Mouse (Mus musculus) layer of hippocampus, postnatal 10 days (tissue): ENCODE results near the gene Olfr155. TPM values are rescaled to one million over a fixed set of nuclear protein-coding genes. Genes with fewer than 3 reads are reported as not detected.
A peak's percentile ranks its signal among the peaks of the same experiment; 100 is the strongest.

ENCODE experiments used
- DNase-seq, 2 experiments: peaks; one replicate each; pipeline ENCODE4 v3.0.0; 2021; ENCODE audit warnings: low spot score in 2 of 2
- long read RNA-seq: library from polyadenylated mRNA; stranded (forward); transcript quantifications from one replicate; pipeline ENCODE4 v2.0.0, GENCODE M21; 2023
- total RNA-seq, 2 experiments: library from RNA; stranded (reverse); gene quantifications; 2 replicates each; pipeline ENCODE4 v1.2.3; 2021

Gene Olfr155
- total RNA-seq, result not detected
- long read RNA-seq, result 0 reads

DNA sequence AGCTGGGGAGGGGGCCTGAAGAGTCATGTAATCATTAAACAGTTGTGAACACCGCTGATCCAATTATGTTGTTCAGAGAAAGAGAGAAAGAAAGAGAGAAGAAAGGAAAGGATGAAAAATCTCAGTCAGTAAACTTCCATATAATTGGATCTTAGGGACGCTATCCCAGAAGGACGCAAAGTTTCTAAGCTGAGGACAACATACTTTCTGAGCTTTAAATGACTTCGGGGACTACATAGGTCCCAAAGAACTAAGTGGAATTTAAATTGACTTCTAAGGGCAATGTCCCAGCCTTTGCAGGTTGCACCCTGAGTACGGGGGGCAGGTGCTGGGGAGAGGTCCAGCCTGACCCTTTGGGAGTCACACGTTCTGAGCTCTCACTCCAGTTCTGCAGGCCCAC lies at the start of gene Olfr155:
Gene Olfr155 (plus strand): TSS at position 301 of the 400 bp plus-strand sequence.
- no peak for DNase-seq

DNA sequence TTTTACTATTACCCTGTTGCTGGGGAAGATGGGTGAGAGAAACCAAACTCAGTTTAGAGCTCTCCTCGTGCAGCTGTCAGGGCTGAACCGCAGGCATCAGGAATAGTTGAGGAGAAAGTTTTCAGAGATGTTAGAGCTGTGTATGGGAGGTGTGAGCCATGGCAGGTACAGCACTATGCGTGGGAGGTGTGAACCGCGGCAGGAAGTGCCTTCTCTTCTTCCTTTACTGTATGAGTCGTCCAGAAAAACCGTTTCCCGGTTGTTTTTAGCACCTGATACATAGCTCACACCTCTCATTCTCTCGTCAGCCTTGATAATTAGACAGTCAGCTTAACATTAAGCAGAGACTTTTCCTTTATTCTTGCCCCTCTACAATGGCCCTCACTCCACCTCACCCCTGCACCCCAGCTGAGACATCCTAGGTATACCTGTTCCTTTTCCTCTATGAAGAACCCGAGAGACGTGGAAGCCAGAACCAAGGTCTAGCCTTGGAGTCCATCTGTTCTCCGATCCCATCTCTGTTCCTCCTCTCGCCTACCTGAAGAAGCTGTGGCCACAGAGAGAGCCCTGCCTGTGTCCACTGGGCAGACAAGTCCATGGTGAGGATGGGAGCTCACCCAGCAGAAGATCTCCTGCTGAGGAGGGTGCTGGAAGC lies 28.3 kb upstream of the Olfr155 start:
- no peak for DNase-seq

DNA sequence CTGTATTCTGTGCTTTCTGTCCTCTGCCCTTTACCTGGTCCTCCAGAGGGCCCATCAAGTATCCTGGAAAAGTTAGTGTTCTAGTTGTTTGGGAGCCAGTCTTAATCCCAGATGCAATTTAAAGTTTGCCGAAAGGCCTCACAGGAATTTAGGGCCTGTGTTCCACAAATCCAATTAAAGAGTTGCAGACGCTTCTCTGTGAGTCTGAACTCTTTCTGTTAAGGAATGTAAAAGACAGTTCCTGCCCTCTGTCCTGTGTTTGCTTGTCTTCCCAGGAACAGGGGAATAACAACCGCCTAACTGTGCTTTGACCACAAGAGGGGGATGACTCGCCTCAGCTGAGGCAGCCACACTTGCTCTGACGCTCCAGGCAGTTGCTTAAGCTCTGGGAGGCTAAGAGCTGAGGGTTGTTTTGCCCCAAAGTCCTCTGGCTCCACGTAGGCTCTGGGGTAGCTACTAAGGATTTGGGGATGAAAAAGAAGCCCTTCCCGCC lies 27.5 kb upstream of the Olfr155 start, which contains the start of gene Olfr156:
Gene Olfr156 (minus strand): TSS at position 51 of the 493 bp plus-strand sequence.
- peak; percentile 19 to 38 for DNase-seq

DNA sequence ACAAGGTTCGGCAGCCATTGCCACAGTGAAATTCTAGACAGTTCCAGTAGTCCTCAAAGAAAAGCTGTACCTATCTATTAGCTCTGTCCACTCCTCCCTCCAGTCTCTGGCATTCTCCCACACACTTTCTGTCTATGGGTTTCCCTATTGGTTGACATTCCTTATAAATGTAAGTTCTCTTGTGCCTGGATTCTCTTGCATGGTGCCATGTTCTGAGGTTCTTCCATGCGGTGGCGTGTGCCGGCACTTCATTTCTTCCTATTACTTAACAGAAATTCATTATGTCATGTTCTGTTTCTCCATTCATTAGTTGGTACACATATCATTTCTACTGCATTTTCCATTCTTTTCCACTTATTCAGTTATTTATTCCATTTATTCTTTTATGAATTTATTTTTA lies 22.6 kb upstream of the Olfr155 start:
- no peak for DNase-seq

DNA sequence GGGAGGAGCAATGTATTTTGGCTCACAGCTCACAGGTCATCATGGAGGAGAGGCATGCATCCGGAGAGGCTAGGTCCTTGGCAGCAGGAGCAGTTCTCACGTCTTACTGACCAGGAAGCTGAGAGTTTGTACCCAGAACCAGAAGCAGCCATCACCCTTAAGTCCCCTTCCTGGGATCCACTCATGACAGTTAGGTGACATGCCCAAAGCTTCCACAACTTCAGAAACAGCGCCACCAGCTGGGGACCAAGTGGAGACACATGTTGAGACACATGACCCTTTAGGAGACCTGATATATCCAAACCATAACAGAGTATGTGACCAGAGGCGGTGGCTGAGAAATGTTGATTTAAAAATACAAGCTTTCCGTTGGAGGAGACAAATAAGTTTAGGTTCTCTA lies 19.3 kb upstream of the Olfr155 start:
- DNase-seq, result no peak

DNA sequence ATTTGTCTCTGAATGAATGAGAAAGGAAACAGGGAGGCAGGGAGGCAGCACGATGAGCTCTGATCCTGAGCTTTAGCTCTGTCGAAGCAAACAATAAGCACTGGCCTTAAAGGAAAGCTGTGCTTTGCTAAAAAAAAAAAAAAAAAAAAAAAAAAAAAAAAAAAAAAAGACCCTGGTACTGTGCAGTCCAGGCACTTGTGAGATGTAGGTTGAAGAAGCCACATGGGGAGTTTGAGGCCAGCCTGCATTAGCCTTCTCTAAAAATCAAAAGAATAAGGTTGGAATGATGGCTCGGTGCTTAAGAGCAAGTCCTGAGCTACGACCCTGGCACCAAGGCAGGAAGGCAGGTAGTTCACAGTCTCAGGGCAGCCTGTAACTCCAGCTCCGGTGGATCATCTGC lies 17.6 kb upstream of the Olfr155 start:
- no peak for DNase-seq

DNA sequence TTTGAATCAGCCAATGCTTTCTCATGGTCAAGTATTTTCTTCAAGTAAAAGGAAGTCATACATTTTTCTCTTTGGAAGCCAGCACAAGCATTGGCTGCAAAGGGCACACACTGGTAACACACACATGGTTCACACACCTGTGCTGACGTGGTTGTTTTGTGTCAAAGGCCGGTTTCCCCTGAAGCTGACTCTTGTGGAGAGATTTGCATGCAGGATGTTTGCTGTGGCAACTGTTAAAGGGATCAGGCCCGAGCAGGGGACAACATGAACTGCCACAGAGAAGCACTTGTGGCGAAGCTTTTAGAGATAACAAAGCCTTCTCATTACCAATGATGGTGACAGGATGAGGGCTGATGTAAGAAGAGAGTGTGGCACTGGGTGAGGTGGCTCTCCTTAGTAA lies 16.6 kb upstream of the Olfr155 start:
- no peak for DNase-seq

DNA sequence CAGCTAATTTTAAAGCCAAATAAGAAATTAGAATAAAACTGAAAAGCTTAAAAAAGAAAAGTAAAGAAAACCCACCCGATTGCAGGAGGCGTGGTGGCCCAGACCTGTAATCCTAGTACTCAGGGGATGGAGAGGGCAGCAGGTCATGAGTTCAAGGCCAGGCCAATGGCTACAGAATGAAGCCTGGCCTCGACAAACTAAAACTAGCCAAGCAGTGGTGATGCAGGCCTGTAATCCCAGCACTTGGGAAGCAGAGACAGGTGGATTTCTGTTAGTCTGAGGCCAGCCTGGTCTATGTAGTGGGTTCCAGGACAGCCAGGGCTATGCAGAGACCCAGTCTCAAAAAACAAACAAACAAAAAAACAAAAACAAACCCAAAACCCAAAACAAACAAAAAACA lies 13.0 kb upstream of the Olfr155 start:
- no peak for DNase-seq

DNA sequence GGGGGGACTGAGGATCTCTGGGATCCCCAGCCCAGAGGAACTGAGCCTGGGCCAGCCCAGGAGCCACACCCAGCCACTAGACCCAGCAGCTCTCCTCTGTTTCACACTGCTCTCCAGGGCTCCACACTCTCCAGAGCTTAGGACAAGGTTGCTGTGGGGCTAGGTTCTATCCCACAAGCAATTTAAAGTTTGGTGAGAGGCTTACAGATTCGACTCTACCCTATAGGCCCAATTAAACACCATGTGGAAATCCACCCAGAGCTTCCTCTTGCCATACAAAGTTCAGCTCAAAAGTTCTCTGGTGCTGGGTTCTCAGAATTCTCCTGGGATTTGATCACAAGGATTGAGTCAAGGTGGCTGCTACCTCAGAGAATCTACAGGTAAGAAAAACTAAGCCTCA lies 11.3 kb upstream of the Olfr155 start, which contains the start of gene Olfr157:
Gene Olfr157 (minus strand): TSS at position 101 of the 400 bp plus-strand sequence.
- DNase-seq, result no peak

DNA sequence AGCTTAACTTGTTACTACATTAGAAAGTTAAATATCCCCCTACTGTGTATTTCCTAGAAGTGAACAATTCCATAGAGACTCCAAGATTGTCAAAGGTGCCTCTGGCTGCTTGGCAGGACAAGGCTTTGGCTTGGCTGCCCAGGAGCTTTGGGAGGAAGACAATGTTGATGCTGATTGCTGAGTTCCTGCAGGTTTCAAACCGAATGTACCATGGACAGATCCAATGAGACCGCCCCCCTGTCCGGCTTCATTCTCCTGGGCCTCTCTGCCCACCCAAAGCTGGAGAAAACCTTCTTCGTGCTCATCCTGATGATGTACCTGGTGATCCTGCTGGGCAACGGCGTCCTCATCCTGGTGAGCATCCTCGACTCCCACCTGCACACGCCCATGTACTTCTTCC lies 2.7 kb downstream of the Olfr155 start:
- no peak for DNase-seq

DNA sequence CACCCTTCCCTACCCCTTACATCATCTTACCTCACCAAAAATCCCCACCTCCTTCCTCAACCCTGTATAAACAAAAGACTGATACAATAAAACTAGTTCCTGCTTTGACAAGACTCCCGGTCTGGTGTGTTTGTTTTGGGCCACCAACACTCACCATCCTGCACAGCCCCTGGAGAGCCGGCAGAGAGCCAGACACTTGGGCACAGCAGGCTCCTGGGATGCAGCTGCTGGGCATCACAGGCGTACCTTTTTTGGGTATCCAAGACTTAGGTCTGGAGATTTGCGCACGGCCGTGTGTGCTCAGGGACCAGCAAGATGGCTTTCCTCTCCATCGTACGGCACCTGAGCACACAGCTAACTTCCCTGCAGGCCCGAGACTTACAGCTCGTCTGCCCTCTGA lies 8.5 kb downstream of the Olfr155 start:
- DNase-seq, result no peak

DNA sequence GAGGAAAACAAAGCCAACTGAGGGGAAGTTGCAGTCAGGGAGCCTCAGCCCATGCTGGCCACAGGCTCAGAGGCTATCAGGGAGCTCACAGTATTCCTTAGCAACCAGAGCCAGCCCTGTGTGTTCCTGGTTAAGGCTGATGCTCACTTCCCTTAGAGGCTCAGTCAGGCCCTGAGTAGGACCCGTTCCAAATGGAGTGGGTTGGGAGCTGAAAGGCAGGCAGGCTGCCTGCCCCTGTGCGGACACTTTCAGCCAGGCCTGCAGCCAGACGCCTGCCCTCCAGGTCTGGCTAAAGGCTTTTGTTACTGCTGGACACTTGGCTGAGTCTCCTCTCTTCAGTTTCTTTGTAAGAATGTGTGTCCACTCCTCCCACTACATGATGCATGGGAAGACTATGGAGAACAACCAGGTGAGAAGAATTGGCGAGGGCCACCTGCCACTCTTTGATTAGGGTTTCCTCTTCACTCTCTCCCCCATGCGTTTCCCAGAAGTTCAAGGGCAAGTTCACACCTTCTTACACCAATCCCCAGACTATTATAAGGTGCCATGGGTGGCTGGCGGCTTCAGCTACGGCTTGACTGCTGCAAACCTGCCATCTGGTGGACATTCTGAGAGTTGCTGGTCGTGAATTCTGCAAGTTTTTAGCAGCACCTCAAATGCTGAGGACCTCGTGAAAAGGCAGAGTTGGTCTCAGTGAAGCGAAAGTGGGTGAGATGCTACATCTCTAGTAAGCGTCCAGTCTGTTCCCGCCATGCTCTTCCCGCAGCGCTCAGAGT lies 9.6 kb downstream of the Olfr155 start:
- peak; percentile 80 to 82 for DNase-seq

DNA sequence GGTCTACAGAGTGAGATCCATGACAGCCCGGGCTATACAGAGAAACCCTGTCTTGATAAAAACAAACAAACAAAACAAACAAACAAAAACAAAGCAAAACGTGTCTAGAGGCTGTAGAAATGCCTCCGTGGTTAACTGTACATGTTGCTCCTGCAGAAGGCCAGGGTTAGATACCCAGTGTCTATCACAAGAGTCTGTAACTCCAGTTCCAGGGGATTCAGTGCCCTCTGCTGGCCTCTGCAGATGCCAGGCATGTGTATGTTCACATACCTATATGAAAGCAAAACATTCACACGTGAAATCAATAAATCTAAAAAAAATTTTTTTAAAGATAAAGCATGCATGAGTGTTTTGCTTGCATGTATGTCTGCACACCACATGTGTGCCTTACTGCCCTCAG lies 11.9 kb downstream of the Olfr155 start:
- DNase-seq, result no peak

DNA sequence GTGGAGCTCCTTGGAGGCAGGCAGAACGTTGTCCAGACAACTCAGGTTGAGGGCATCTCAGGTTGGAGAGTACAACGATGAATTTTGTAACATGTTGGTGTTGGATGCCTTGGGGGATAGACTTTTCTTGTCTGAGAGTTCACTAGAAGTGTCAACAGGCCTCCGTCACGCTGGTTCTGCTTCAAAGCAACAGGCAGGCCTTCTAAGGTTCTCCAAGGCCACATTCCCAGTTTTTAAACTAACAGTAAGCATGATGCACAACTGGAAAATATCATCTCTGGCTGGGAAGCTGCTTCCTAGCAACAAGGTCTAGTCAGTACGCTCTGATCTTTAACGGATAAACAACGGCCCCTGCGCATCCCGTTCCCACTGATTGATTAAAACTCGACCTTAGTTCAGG lies 18.5 kb downstream of the Olfr155 start:
- no peak for DNase-seq

DNA sequence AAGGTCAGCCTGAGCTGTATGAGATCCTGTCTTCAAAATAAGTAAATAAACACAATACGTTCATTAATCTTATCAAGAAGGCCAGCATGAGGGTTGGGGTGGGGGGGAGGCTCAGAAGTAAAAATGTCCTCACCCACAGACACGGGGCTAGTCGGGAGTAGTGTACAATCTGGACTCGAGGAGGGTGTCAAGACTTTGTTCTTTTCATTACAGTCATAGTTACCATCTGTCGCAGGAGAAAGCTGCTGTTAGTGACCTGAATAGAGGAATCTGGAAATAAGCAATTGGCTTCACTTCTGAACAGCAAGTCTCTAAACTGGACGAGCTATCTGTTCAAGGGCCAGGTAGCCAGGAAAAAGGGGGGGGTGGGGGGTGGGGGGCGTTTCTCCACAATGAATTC lies 23.1 kb downstream of the Olfr155 start:
- DNase-seq, result no peak

DNA sequence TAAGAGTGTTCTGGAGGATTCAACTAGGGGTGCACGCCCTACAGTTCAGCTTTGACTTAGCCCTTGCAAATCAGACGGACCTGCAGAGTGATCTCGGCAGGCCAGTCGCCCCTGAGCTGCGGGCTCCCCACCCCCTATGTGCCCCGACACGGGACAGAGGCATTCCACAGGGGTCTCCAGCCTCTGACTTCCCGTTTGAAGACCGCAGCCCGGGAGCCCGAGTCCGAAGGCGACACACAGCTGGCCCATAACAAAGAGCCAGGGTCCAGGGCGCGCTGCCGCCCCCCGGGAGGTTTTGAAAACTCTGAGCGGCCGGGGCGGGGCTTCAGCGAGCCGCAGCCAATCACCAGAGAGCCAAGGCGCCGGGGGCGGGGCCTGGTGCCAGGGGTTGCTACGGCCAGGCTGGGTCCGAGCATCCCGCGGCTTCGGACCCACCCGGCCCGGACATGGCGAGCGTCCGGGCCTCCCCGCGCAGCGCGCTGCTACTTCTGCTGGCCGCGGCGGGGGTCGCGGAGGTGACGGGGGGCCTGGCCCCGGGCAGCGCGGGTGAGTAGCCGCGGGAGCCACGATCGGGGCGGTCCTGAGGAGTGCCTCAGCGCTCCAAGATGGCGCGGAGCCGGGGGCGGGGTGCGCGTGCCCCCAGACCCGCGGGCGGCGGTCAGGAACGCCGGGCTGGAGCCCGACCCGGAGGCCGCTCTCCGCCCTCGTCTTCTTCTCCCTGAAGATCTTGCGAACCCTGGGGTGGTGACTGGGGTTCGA lies 24.0 kb downstream of the Olfr155 start, which contains the start of gene Reck:
Gene Reck (plus strand): TSS at position 371 of the 759 bp plus-strand sequence.
- peak; percentile 80 to 91 for DNase-seq

DNA sequence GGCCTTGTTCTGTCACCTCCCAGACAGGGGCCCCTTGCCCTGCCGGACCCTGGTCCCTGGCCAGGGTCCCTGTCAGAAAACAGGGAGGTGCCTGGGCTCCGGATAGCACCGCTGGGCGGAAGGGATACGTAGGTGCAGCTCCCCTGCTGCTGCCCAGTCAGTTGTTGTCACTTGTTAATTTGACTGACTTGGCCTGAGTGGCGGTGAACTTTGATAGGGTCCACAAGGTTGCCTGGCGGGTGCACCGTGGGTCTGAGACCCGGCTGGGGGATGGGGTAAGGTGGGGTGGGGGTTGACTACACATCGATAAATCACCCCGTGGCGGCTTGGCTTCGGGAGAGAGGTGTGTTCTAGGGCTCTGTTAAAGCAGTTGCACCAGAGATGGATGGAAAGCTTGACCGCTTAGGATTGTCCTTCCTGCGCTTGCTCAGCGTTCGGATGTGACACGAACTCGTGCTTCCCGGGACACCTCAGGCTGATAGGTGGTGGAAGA lies 24.6 kb downstream of the Olfr155 start:
- peak in 1 of 2 experiments; percentile 27 for DNase-seq

DNA sequence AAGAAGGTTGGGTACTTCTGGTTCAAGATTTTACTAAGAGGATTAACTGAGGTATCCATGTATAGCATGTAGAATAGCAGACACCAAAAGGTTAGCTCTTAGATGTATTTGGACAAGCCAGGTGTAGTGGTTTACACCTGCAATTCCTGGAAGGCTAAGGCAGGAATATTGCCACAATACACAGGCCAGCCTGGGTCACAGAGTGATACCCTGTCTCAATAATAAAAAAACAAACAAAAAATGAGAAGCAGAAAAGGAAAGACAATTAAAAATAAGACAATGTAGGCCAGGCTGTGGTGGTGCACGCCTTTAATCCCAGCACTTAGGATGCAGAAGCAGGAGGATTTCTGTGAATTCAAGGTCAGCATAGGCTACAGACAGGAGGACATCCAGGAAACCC lies 25.9 kb downstream of the Olfr155 start:
- no peak for DNase-seq

DNA sequence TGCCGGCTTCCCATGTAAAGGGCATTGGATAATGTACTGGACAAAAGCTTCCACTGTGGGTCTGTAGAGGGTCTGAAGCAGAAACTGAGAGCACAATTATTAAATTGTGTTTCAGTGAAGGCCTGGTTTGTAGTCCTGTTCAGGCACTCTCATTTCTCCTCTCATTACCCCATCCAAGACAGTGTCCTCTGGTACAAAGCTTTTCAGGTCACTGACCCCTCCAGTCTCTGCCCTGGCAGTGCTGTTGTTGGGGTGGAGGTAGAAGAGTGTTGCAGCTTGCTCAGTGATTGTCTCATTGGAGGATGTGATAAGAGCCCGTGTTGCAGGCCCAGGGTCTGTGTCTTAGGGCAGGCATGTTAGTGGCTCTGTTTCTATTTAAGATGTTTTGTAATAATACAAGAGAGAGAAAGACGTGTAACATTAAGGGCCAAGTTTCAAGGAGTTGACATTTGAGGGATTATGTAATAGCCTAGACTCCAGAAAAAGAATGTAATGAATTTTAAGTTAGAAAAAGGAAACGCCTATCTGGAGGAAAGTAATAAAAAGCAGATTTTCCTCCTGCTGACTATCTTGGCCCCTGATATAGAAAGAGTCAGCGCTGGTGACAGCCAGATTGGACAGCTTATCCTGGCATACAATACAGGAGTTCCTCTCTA lies 26.9 kb downstream of the Olfr155 start:
- no peak for DNase-seq

DNA sequence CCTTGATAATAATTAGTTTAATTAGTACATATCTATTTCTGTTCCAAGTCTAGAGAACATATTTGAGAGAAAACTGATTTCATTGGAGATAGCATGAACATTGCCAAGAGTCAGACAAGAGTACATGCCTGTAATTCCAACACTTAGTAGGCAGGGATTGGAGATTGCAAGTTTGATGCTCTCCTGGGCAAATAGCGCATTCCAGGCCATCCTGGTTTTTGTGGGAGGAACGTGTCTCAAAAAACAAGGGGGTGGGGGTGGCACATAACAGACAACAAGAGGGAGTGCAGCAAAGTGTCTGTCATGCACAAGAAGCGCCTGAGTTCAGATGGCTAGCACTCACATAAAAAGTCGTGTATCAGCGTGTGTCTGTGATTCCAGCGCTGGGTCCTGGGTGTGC lies 28.2 kb downstream of the Olfr155 start:
- no peak for DNase-seq

DNA sequence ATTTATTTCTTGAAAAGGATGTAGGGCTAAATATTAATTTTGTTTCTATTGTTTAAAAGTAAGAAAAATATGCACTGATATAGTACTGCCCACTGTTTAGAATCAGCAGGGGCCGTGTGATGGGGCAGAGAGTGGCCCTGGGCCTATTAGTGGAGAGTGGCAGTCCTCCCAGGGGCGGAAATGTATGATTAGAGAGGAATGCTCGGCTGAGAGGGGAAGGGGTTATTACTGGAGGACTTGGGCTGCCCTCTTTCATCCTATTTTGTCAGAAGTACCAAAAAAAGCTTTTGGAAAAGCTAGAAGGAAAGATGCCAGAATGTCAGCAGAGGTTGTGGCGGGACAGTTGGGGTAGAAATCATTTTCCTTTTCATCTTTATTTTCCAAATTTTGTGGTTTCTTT lies 32.8 kb downstream of the Olfr155 start:
- DNase-seq, result no peak
